Mouse (Mus musculus) liver, embryonic 14.5 days (tissue): ENCODE measurements around the gene Ube4b. TPM values are rescaled to one million over a fixed set of nuclear protein-coding genes. Genes with fewer than 3 reads are reported as not detected.
A peak's percentile ranks its signal among the peaks of the same experiment; 100 is the strongest.

Experiments
- ATAC-seq: fragments of 200-750 bp; cut with Nextera tagmentation; 2 replicates; pipeline ENCODE4 v1.8.0; 2017; ENCODE audit warnings: moderate number of reproducible peaks, mild to moderate bottlenecking, moderate library complexity; ENCODE audit not compliant: insufficient read depth
- DNase-seq, 3 experiments: peaks; one replicate each; pipeline ENCODE4 v3.0.0-alpha.2; 2012 to 2013; ENCODE audit warnings: low read depth in 3 of 3, low spot score in 3 of 3
- H3K27ac ChIP-seq: fragments of 300-500 bp; sonication (generic); 2 replicates; pipeline ENCODE4 v1.5.1; 2014; ENCODE audit warnings: moderate library complexity, mild to moderate bottlenecking, control low read depth, inconsistent platforms
- H3K27me3 ChIP-seq: fragments of 300-500 bp; sonication (generic); 2 replicates; pipeline ENCODE4 v1.6.1; 2014; ENCODE audit warnings: mild to moderate bottlenecking, low read length, moderate library complexity; ENCODE audit not compliant: control insufficient read depth, insufficient read depth
- H3K36me3 ChIP-seq: fragments of 300-500 bp; sonication (generic); replicated peaks from 2 replicates; pipeline ENCODE4 v1.6.1; 2014; ENCODE audit warnings: low read depth; ENCODE audit not compliant: control insufficient read depth, insufficient read depth
- H3K4me1 ChIP-seq, 2 experiments: fragments of 200-500 bp in 1 of 2; fragments of 300-500 bp in 1 of 2; sonication (generic) in 1 of 2; replicated peaks; 2 replicates each; pipeline ENCODE4 v1.6.1; 2012 to 2014; ENCODE audit warnings: antibody characterized with exemption in 1 of 2, inconsistent platforms in 1 of 2, low read length in 1 of 2; ENCODE audit not compliant: control insufficient read depth in 2 of 2, insufficient read depth in 2 of 2
- H3K4me2 ChIP-seq: fragments of 300-500 bp; sonication (generic); 2 replicates; pipeline ENCODE4 v1.6.1; 2014; ENCODE audit warnings: low read depth, mild to moderate bottlenecking, control low read depth, moderate library complexity
- H3K4me3 ChIP-seq, 2 experiments: fragments of 200-500 bp in 1 of 2; fragments of 300-500 bp in 1 of 2; sonication (generic) in 1 of 2; 2 replicates each; pipeline ENCODE4 v1.5.1; 2012 to 2014; ENCODE audit warnings: low read depth in 2 of 2, low read length in 2 of 2, mild to moderate bottlenecking in 2 of 2, control low read depth in 1 of 2, inconsistent platforms in 1 of 2, moderate library complexity in 1 of 2; ENCODE audit not compliant: insufficient read depth in 1 of 2
- H3K9ac ChIP-seq: fragments of 300-500 bp; sonication (generic); replicated peaks from 2 replicates; pipeline ENCODE4 v1.6.1; 2014; ENCODE audit warnings: mild to moderate bottlenecking, control low read depth, moderate library complexity
- H3K9me3 ChIP-seq: fragments of 300-500 bp; sonication (generic); 2 replicates; pipeline ENCODE4 v1.6.1; 2016; ENCODE audit warnings: low read length, mixed read lengths; ENCODE audit not compliant: control insufficient read depth
- CTCF ChIP-seq: IDR thresholded peaks from 2 replicates; pipeline ENCODE4 v1.5.1; 2016; ENCODE audit warnings: antibody characterized with exemption, low read depth, control low read depth
- EP300 ChIP-seq: IDR thresholded peaks from 2 replicates; pipeline ENCODE4 v1.6.1; 2016; ENCODE audit warnings: antibody characterized with exemption, low read depth
- WGBS: fragments of 180-500 bp; shearing (Covaris S2); extraction: QIAGEN DNeasy Blood & Tissue Kit; methylation state at CpG from one replicate; pipeline ENCODE4 v1.1.7; 2014; ENCODE audit not compliant: insufficient replicate concordance; 5-methylcytosine and 5-hydroxymethylcytosine counted together
- polyA plus RNA-seq, 2 experiments: library from polyadenylated mRNA; depleted of rRNA in 1 of 2; stranded (reverse) in 1 of 2; unstranded in 1 of 2; fragments of >200 nt; fragmentation: Nextera tagmentation in 1 of 2; extraction: Ambion mirVana in 1 of 2; gene quantifications; 2 replicates each; pipeline versions ENCODE4 v1.2.1 to v1.2.3; 2012 to 2014

Gene Ube4b
- polyA plus RNA-seq, 2 experiments: 8.2 to 16.7 TPM

DNA sequence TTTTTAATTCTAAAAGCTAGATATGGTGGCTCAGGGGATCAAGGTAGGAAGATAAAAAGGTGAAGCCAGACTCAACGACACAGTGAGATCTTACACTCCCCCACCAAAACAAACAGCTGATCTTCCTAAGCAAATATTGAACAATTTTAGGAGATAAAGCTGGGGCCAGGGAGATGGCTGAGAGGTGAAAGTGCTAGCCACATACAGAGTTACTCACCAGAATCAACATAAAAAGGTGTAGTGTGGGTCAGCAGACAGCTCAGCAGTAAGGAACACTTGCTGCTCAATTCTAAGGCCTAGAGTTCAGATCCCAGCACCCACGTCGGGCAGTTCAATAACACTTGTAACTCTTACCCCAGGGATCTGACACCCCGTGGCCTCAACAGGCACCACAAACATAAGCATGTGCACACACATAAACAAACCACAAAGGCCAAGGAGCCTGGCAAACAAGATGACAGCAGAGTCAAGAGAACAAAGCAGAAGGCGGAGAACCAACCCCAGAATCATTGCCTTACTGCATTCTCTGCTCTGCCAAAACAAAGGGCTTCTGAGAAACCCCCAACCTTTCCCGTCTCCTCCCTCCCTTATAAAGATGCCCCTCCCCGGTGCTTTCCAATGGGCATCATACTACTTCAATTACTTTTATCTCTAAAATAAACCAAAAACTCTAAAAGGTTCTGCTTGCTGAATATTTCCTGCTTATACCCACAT lies 144.4 kb downstream of the Ube4b start:
- peak; percentile 51; the same call in 1 of the 2 replicates for ATAC-seq
- no peak overlapping the region for H3K4me3 ChIP-seq
- H3K9me3 ChIP-seq: no peaks in the 10 kb centered on the region
- no peak overlapping the region for H3K4me2 ChIP-seq
- no peak overlapping the region for H3K9ac ChIP-seq
- H3K27me3 ChIP-seq: no peaks in the 10 kb centered on the region
- no peaks in the 10 kb centered on the region for H3K36me3 ChIP-seq
- DNase-seq: peak in 2 of 3 experiments; percentile 17 to 20
- WGBS: 56% methylated on average over 7 of the region's 7 CpGs
- H3K4me1 ChIP-seq: peaks cover 0 to 9% of the 10 kb centered on the region in 2 experiments; a peak in 2 of 4 replicates
- TF ChIP-seq CTCF (no peak), EP300 (no peak)
- 0 out of 2 replicates have a peak overlapping the region, but pooled peaks have one; percentile 10 for H3K27ac ChIP-seq

Other genes starting within 250 kb of the Ube4b start
- gene Kif1b, start 119.1 kb downstream of the Ube4b start, polyA plus RNA-seq (2012; rRNA removed): 3.6 and 4.3 TPM in 2 replicates
- gene Kif1b, start 119.1 kb downstream of the Ube4b start, polyA plus RNA-seq (2014; fragmentation: Nextera tagmentation; extraction: Ambion mirVana): 4.6 and 4.8 TPM in 2 replicates
- not detected in 2 replicates for gene Rbp7, start 28.2 kb upstream of the Ube4b start, polyA plus RNA-seq (2012; rRNA removed)
- not detected in 2 replicates for gene Rbp7, start 28.2 kb upstream of the Ube4b start, polyA plus RNA-seq (2014; fragmentation: Nextera tagmentation; extraction: Ambion mirVana)
- gene Tmem274, start 50.6 kb upstream of the Ube4b start, polyA plus RNA-seq (2012; rRNA removed): not detected in 2 replicates
- not detected in 2 replicates for gene Tmem274, start 50.6 kb upstream of the Ube4b start, polyA plus RNA-seq (2014; fragmentation: Nextera tagmentation; extraction: Ambion mirVana)
- gene Nmnat1, start 58.5 kb upstream of the Ube4b start, polyA plus RNA-seq (2012; rRNA removed): 3.2 and 3.8 TPM in 2 replicates
- gene Nmnat1, start 58.5 kb upstream of the Ube4b start, polyA plus RNA-seq (2014; fragmentation: Nextera tagmentation; extraction: Ambion mirVana): 4.7 and 5.9 TPM in 2 replicates
- 5.6 and 9.1 TPM in 2 replicates for gene Lzic, start 58.5 kb upstream of the Ube4b start, polyA plus RNA-seq (2012; rRNA removed)
- gene Lzic, start 58.5 kb upstream of the Ube4b start, polyA plus RNA-seq (2014; fragmentation: Nextera tagmentation; extraction: Ambion mirVana): 14.9 and 15.5 TPM in 2 replicates
- 1.5 and 2.2 TPM in 2 replicates for gene Ctnnbip1, start 91.5 kb upstream of the Ube4b start, polyA plus RNA-seq (2012; rRNA removed)
- 4.0 and 4.2 TPM in 2 replicates for gene Ctnnbip1, start 91.5 kb upstream of the Ube4b start, polyA plus RNA-seq (2014; fragmentation: Nextera tagmentation; extraction: Ambion mirVana)
- gene Clstn1, start 159.7 kb upstream of the Ube4b start, polyA plus RNA-seq (2012; rRNA removed): 1.2 and 1.3 TPM in 2 replicates
- 1.4 and 1.6 TPM in 2 replicates for gene Clstn1, start 159.7 kb upstream of the Ube4b start, polyA plus RNA-seq (2014; fragmentation: Nextera tagmentation; extraction: Ambion mirVana)